Mouse (Mus musculus) limb, embryonic 14.5 days (tissue): ENCODE results near the gene 3110082I17Rik. TPM values are rescaled to one million over a fixed set of nuclear protein-coding genes. Genes with fewer than 3 reads are reported as not detected.

Experiments used
- ATAC-seq: fragments of 200-750 bp; cut with Nextera tagmentation; 2 replicates; pipeline ENCODE4 v1.8.0; 2017; ENCODE audit warnings: low read depth, moderate number of reproducible peaks, moderate TSS enrichment; ENCODE audit not compliant: low FRiP score
- DNase-seq: peaks from one replicate; pipeline ENCODE4 v3.0.0-alpha.2; 2015; ENCODE audit warnings: low spot score
- H3K27ac ChIP-seq: fragments of 300-500 bp; sonication (generic); replicated peaks from 2 replicates; pipeline ENCODE4 v1.5.1; 2014; ENCODE audit warnings: low read depth, mild to moderate bottlenecking, low read length, moderate library complexity, mixed read lengths
- H3K27me3 ChIP-seq: fragments of 300-500 bp; sonication (generic); 2 replicates; pipeline ENCODE4 v1.6.1; 2014; ENCODE audit warnings: low read length, mixed read lengths; ENCODE audit not compliant: control insufficient read depth, insufficient read depth
- H3K36me3 ChIP-seq: fragments of 300-500 bp; sonication (generic); 2 replicates; pipeline ENCODE4 v1.6.1; 2014; ENCODE audit warnings: mild to moderate bottlenecking, low read length, moderate library complexity, mixed read lengths; ENCODE audit not compliant: control insufficient read depth, insufficient read depth
- H3K4me1 ChIP-seq: fragments of 300-500 bp; sonication (generic); 2 replicates; pipeline ENCODE4 v1.6.1; 2014; ENCODE audit warnings: antibody characterized with exemption, low read length, mixed read lengths; ENCODE audit not compliant: control insufficient read depth, insufficient read depth
- H3K4me2 ChIP-seq: fragments of 300-500 bp; sonication (generic); replicated peaks from 2 replicates; pipeline ENCODE4 v1.6.1; 2014; ENCODE audit warnings: low read depth, mild to moderate bottlenecking, low read length, moderate library complexity; ENCODE audit not compliant: severe bottlenecking
- H3K4me3 ChIP-seq: fragments of 300-500 bp; sonication (generic); replicated peaks from 2 replicates; pipeline ENCODE4 v1.5.1; 2014; ENCODE audit warnings: low read length
- H3K9ac ChIP-seq: fragments of 300-500 bp; sonication (generic); 2 replicates; pipeline ENCODE4 v1.6.1; 2014; ENCODE audit warnings: mild to moderate bottlenecking, low read depth, low read length, moderate library complexity; ENCODE audit not compliant: severe bottlenecking
- H3K9me3 ChIP-seq: fragments of 300-500 bp; sonication (generic); 2 replicates; pipeline ENCODE4 v1.6.1; 2016; ENCODE audit warnings: low read length; ENCODE audit not compliant: control insufficient read depth
- POLR2A ChIP-seq: fragments of 200-500 bp; IDR thresholded peaks from 2 replicates; pipeline ENCODE4 v1.8.0; 2012; ENCODE audit warnings: inconsistent platforms, mild to moderate bottlenecking, moderate library complexity, borderline replicate concordance; ENCODE audit not compliant: insufficient read depth, insufficient read length; ENCODE audit errors: extremely low read depth
- WGBS: fragments of 180-500 bp; shearing (Covaris S2); extraction: QIAGEN DNeasy Blood & Tissue Kit; methylation state at CpG from one replicate; pipeline ENCODE4 v1.1.7; 2014; 5-methylcytosine and 5-hydroxymethylcytosine counted together
- polyA plus RNA-seq, 2 experiments: library from polyadenylated mRNA; depleted of rRNA in 1 of 2; stranded (reverse) in 1 of 2; unstranded in 1 of 2; fragments of >200 nt; fragmentation: Nextera tagmentation in 1 of 2; extraction: Ambion mirVana in 1 of 2; gene quantifications; 2 replicates each; pipeline versions ENCODE4 v1.2.1 to v1.2.3; 2012 to 2014

3110082I17Rik gene
- polyA plus RNA-seq, 2 experiments: 23.2 to 27.9 TPM

- DNase-seq: no peak
- H3K36me3 ChIP-seq: no peaks in the 10 kb centered on the region
- no peaks in the 10 kb centered on the region for H3K27me3 ChIP-seq
- H3K27ac ChIP-seq: no peak overlapping the region
- no peak overlapping the region for H3K9ac ChIP-seq
- H3K4me1 ChIP-seq: peaks cover 21% of the 10 kb centered on the region
- no peak for TF ChIP-seq POLR2A
- ATAC-seq: no peak
- no peak overlapping the region for H3K4me2 ChIP-seq
- 63% methylated on average over 7 of the region's 7 CpGs for WGBS
- H3K4me3 ChIP-seq: no peak overlapping the region
- no peaks in the 10 kb centered on the region for H3K9me3 ChIP-seq
Measured at GRCm38 (mm10) chr5:139432747-139433508, 27.4 kb downstream of the 3110082I17Rik start.

GRCm38 (mm10) chr5:139432333-139432732 lies 28.0 kb downstream of the 3110082I17Rik start:
- H3K9ac ChIP-seq: no peak overlapping the region
- ATAC-seq (no peak), DNase-seq (no peak)
- peaks cover 22% of the 10 kb centered on the region for H3K4me1 ChIP-seq
- H3K27ac ChIP-seq: no peak overlapping the region
- no peaks in the 10 kb centered on the region for H3K27me3 ChIP-seq
- no peaks in the 10 kb centered on the region for H3K9me3 ChIP-seq
- no peak for TF ChIP-seq POLR2A
- H3K4me2 ChIP-seq: no peak overlapping the region
- WGBS: 56% methylated on average over 6 of the region's 6 CpGs
- H3K36me3 ChIP-seq: no peaks in the 10 kb centered on the region
- H3K4me3 ChIP-seq: no peak overlapping the region

- 25% methylated on average over 12 of the region's 12 CpGs for WGBS
- H3K9me3 ChIP-seq: no peaks in the 10 kb centered on the region
- H3K4me3 ChIP-seq: no peak overlapping the region
- no peaks in the 10 kb centered on the region; the same call in 1 of the 2 replicates for H3K36me3 ChIP-seq
- H3K4me1 ChIP-seq: peaks cover 21% of the 10 kb centered on the region
- no peaks in the 10 kb centered on the region for H3K27me3 ChIP-seq
- no peak overlapping the region for H3K4me2 ChIP-seq
- DNase-seq (no peak), ATAC-seq (no peak)
- H3K27ac ChIP-seq: 0 out of 2 replicates have a peak overlapping the region, but pooled peaks have one; percentile 13
- TF ChIP-seq POLR2A: no peak
- H3K9ac ChIP-seq: no peak overlapping the region
Measured at GRCm38 (mm10) chr5:139429818-139430341, 30.4 kb downstream of the 3110082I17Rik start.

DNA sequence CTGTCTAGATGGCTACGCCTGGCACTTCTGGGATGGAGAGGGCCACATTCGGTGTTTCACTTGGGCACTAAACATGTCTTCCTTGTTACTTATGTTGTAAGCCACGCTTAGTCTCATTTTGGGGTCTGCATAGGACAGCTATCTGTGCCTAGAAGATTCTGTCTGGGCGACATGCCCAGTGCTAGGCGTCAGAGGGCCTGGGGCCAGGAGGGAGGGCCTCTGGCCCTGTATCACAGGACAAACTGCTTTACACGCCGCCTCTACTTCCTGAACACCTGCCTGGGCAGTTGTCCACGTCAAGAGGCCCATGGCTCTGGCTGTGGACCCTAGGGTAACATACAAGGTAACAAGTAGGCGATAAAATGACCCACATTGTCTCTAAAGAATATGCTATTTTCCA lies 32.3 kb downstream of the 3110082I17Rik start:
- DNase-seq (peak; percentile 25), ATAC-seq (no peak)
- no peaks in the 10 kb centered on the region; the same call in 1 of the 2 replicates for H3K36me3 ChIP-seq
- no peak overlapping the region for H3K27ac ChIP-seq
- no peaks in the 10 kb centered on the region for H3K27me3 ChIP-seq
- H3K4me3 ChIP-seq: no peak overlapping the region
- no peak overlapping the region for H3K4me2 ChIP-seq
- peaks cover 27% of the 10 kb centered on the region for H3K4me1 ChIP-seq
- no peak for TF ChIP-seq POLR2A
- no peak overlapping the region for H3K9ac ChIP-seq
- no peaks in the 10 kb centered on the region for H3K9me3 ChIP-seq
- 73% methylated on average over 9 of the region's 9 CpGs for WGBS

GRCm38 (mm10) chr5:139427001-139427400 lies 33.3 kb downstream of the 3110082I17Rik start:
- H3K4me1 ChIP-seq: peaks cover 36% of the 10 kb centered on the region
- whole genome bisulfite sequencing: 88% methylated on average over 9 of the region's 9 CpGs
- H3K27ac ChIP-seq: no peak overlapping the region
- H3K36me3 ChIP-seq: no peaks in the 10 kb centered on the region; the same call in 1 of the 2 replicates
- DNase-seq (no peak), ATAC-seq (no peak)
- no peaks in the 10 kb centered on the region for H3K9me3 ChIP-seq
- no peak overlapping the region for H3K4me2 ChIP-seq
- H3K9ac ChIP-seq: no peak overlapping the region
- no peak overlapping the region for H3K4me3 ChIP-seq
- H3K27me3 ChIP-seq: no peaks in the 10 kb centered on the region
- no peak for TF ChIP-seq POLR2A
